Mouse (Mus musculus) intestine, embryonic 14.5 days (tissue): ENCODE measurements around the gene Cpne6. TPM values are rescaled to one million over a fixed set of nuclear protein-coding genes. Genes with fewer than 3 reads are reported as not detected.

Experiments
- ATAC-seq: fragments of 200-750 bp; cut with Nextera tagmentation; replicated peaks from 2 replicates; pipeline ENCODE4 v1.8.0; 2017; ENCODE audit warnings: low read depth, moderate number of reproducible peaks, moderate TSS enrichment, moderate library complexity; ENCODE audit not compliant: low FRiP score, low TSS enrichment
- DNase-seq: peaks from one replicate; pipeline ENCODE4 v3.0.0-alpha.2; 2018; ENCODE audit warnings: low spot score
- H3K27ac ChIP-seq: fragments of 300-500 bp; sonication (generic); 2 replicates; pipeline ENCODE4 v1.5.1; 2014; ENCODE audit warnings: low read depth, mild to moderate bottlenecking, control low read depth
- H3K27me3 ChIP-seq: fragments of 300-500 bp; sonication (generic); replicated peaks from 2 replicates; pipeline ENCODE4 v1.6.1; 2014; ENCODE audit warnings: low read length, control low read depth; ENCODE audit not compliant: control insufficient read depth, insufficient read depth
- H3K36me3 ChIP-seq: fragments of 300-500 bp; sonication (generic); 2 replicates; pipeline ENCODE4 v1.6.1; 2014; ENCODE audit warnings: low read length, control low read depth; ENCODE audit not compliant: control insufficient read depth, insufficient read depth
- H3K4me1 ChIP-seq: fragments of 300-500 bp; sonication (generic); replicated peaks from 2 replicates; pipeline ENCODE4 v1.6.1; 2014; ENCODE audit warnings: low read length, control low read depth, mixed read lengths; ENCODE audit not compliant: control insufficient read depth, insufficient read depth
- H3K4me2 ChIP-seq: fragments of 300-500 bp; sonication (generic); 2 replicates; pipeline ENCODE4 v1.6.1; 2014; ENCODE audit warnings: low read length
- H3K4me3 ChIP-seq: fragments of 300-500 bp; sonication (generic); 2 replicates; pipeline ENCODE4 v1.5.1; 2014; ENCODE audit warnings: low read depth, low read length, control low read depth, mixed read lengths
- H3K9ac ChIP-seq: fragments of 300-500 bp; sonication (generic); 2 replicates; pipeline ENCODE4 v1.6.1; 2014; ENCODE audit warnings: mild to moderate bottlenecking, low read length
- H3K9me3 ChIP-seq: fragments of 300-500 bp; sonication (generic); 2 replicates; pipeline ENCODE4 v1.6.1; 2016; ENCODE audit warnings: low read length, control low read depth; ENCODE audit not compliant: control insufficient read depth
- WGBS: fragments of 180-500 bp; shearing (Covaris S2); extraction: QIAGEN DNeasy Blood & Tissue Kit; methylation state at CpG from one replicate; pipeline ENCODE4 v1.1.7; 2014; 5-methylcytosine and 5-hydroxymethylcytosine counted together
- polyA plus RNA-seq: library from polyadenylated mRNA; unstranded; fragments of >200 nt; fragmentation: Nextera tagmentation; extraction: Ambion mirVana; gene quantifications from 2 replicates; pipeline ENCODE4 v1.2.1, GENCODE M21; 2014

Gene Cpne6
- polyA plus RNA-seq, 1 experiment from 2014 or later: 0.37 TPM

- ATAC-seq (peak; percentile 97), DNase-seq (peak; percentile 100)
- peak within 1 kb of the TSS; percentile 83 for H3K4me2 ChIP-seq
- WGBS: under 1% methylated on average over 51 of the region's 51 CpGs
- peak within 1 kb of the TSS; percentile 58 for H3K9ac ChIP-seq
- H3K4me1 ChIP-seq: peaks cover 20% of the 10 kb centered on the region
- H3K27ac ChIP-seq: peak within 1 kb of the TSS; percentile 92
- H3K36me3 ChIP-seq: peaks cover 28% of the 10 kb centered on the region
- H3K27me3 ChIP-seq: no peaks in the 10 kb centered on the region
- no peaks in the 10 kb centered on the region for H3K9me3 ChIP-seq
- peak within 1 kb of the TSS; percentile 60 for H3K4me3 ChIP-seq
These were observed 50.2 kb downstream of the Cpne6 start, which contains the start of gene A730061H03Rik for GRCm38 (mm10) chr14:55560202-55561073. Gene A730061H03Rik, minus strand, starts transcription at chr14:55560406.

DNA sequence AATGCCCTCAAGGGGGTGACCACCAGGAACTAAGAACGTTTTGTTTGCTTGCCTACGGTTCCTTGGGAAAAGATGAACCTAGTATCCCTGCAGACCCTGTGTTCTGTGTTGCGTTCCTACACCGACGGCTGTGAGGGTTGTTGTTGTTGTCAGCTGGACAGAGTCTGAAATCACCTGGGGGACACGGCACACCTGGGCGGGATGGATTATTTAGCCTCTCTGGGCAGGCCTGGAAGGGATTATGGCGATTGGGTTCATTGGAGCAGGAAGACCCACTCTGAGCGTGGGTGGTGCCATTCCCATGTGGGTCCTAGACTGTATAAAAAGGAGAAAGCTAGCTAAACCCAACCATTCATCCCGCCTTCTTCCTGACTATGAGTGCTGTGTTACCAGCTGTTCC is 51.6 kb downstream of the Cpne6 start:
- Histone ChIP-seq H3K36me3 (peaks cover 42% of the 10 kb centered on the region), H3K4me2 (no peak overlapping the region), H3K4me1 (peaks cover 20% of the 10 kb centered on the region), H3K27me3 (no peaks in the 10 kb centered on the region), H3K9ac (no peak overlapping the region), H3K9me3 (no peaks in the 10 kb centered on the region), H3K4me3 (no peak overlapping the region), H3K27ac (no peak overlapping the region)
- no peak for DNase-seq
- no peak for ATAC-seq
- 84% methylated on average over 10 of the region's 10 CpGs for WGBS

- H3K9ac ChIP-seq: no peak overlapping the region
- 90% methylated on average over 11 of the region's 11 CpGs for WGBS
- H3K9me3 ChIP-seq: no peaks in the 10 kb centered on the region
- H3K36me3 ChIP-seq: peaks cover 56% of the 10 kb centered on the region
- no peaks in the 10 kb centered on the region for H3K27me3 ChIP-seq
- H3K4me2 ChIP-seq: no peak overlapping the region
- H3K4me1 ChIP-seq: peaks cover 17% of the 10 kb centered on the region
- no peak overlapping the region for H3K4me3 ChIP-seq
- ATAC-seq (no peak), DNase-seq (no peak)
- H3K27ac ChIP-seq: no peak overlapping the region
These were observed 53.0 kb downstream of the Cpne6 start for GRCm38 (mm10) chr14:55563249-55563648.

GRCm38 (mm10) chr14:55565748-55566147 is 55.5 kb downstream of the Cpne6 start:
- DNase-seq: no peak
- no peak for ATAC-seq
- peaks cover 74% of the 10 kb centered on the region for H3K36me3 ChIP-seq

More at GRCm38 (mm10) chr14:55565748-55566147, 55.5 kb downstream of the Cpne6 start:
- Histone ChIP-seq H3K27me3 (no peaks in the 10 kb centered on the region), H3K4me2 (no peak overlapping the region), H3K9ac (no peak overlapping the region), H3K27ac (no peak overlapping the region), H3K4me1 (peaks cover 10% of the 10 kb centered on the region), H3K4me3 (no peak overlapping the region), H3K9me3 (no peaks in the 10 kb centered on the region)
- 74% methylated on average over 3 of the region's 3 CpGs for WGBS

Other genes with a start within 250 kb of the Cpne6 start
- gene Dhrs4, start 31.7 kb upstream of the Cpne6 start, polyA plus RNA-seq: 61.0 and 72.1 TPM in 2 replicates
- 2.5 and 3.3 TPM in 2 replicates for gene Carmil3, start 19.8 kb upstream of the Cpne6 start, polyA plus RNA-seq
- not detected in 2 replicates for gene Nrl, start 14.5 kb downstream of the Cpne6 start, polyA plus RNA-seq
- 42.8 and 47.4 TPM in 2 replicates for gene Pck2, start 29.8 kb downstream of the Cpne6 start, polyA plus RNA-seq
- gene Dcaf11, start 49.6 kb downstream of the Cpne6 start, polyA plus RNA-seq: 70.9 and 71.5 TPM in 2 replicates
- gene A730061H03Rik, start 50.0 kb downstream of the Cpne6 start, polyA plus RNA-seq: 0.64 and 0.81 TPM in 2 replicates
- 0.19 and 0.43 TPM in 2 replicates for gene Fitm1, start 65.2 kb downstream of the Cpne6 start, polyA plus RNA-seq
- gene Psme1, start 67.7 kb downstream of the Cpne6 start, polyA plus RNA-seq: 200 TPM in 2 replicates
- gene Emc9, start 74.9 kb downstream of the Cpne6 start, polyA plus RNA-seq: 6.3 and 7.0 TPM in 2 replicates
- gene Psme2, start 80.7 kb downstream of the Cpne6 start, polyA plus RNA-seq: 331 and 332 TPM in 2 replicates
- 15.9 and 20.1 TPM in 2 replicates for gene Rnf31, start 81.3 kb downstream of the Cpne6 start, polyA plus RNA-seq
- 8.9 and 9.1 TPM in 2 replicates for gene Irf9, start 93.1 kb downstream of the Cpne6 start, polyA plus RNA-seq
- 6.2 and 8.1 TPM in 2 replicates for gene Rec8, start 107.6 kb downstream of the Cpne6 start, polyA plus RNA-seq
- 93.6 and 95.7 TPM in 2 replicates for gene Ipo4, start 125.5 kb downstream of the Cpne6 start, polyA plus RNA-seq
- gene Gm49378, start 127.5 kb downstream of the Cpne6 start, polyA plus RNA-seq: 1.6 and 1.9 TPM in 2 replicates
- gene Tm9sf1, start 133.4 kb downstream of the Cpne6 start, polyA plus RNA-seq: 112 and 114 TPM in 2 replicates
- 1.7 and 1.9 TPM in 2 replicates for gene Tssk4, start 139.7 kb downstream of the Cpne6 start, polyA plus RNA-seq
- 53.8 and 58.9 TPM in 2 replicates for gene Mdp1, start 150.1 kb downstream of the Cpne6 start, polyA plus RNA-seq
- 53.5 and 62.5 TPM in 2 replicates for gene Gmpr2, start 161.5 kb downstream of the Cpne6 start, polyA plus RNA-seq
- gene Nedd8, start 161.7 kb downstream of the Cpne6 start, polyA plus RNA-seq: 547 and 563 TPM in 2 replicates
- 46.4 and 49.1 TPM in 2 replicates for gene Tinf2, start 171.4 kb downstream of the Cpne6 start, polyA plus RNA-seq
- gene Tgm1, start 203.5 kb downstream of the Cpne6 start, polyA plus RNA-seq: 1.3 and 1.6 TPM in 2 replicates
- gene Rabggta, start 211.8 kb downstream of the Cpne6 start, polyA plus RNA-seq: 29.7 and 32.7 TPM in 2 replicates
- gene Dhrs1, start 235.2 kb downstream of the Cpne6 start, polyA plus RNA-seq: 81.9 and 84.3 TPM in 2 replicates
- 42.8 and 45.0 TPM in 2 replicates for gene Nop9, start 235.2 kb downstream of the Cpne6 start, polyA plus RNA-seq
- gene Cideb, start 248.0 kb downstream of the Cpne6 start, polyA plus RNA-seq: 5.4 and 8.1 TPM in 2 replicates